Mouse (Mus musculus) cerebellum, adult 11-12 months (tissue): ENCODE measurements around the gene Map2k1.
"Not testable (repeated sequence)": the region's sequence is repeated elsewhere in the genome, so short reads cannot be mapped to it uniquely, and the experiment has no call there.

Source experiments
- DNase-seq: peaks from one replicate; pipeline ENCODE4 v3.0.0; 2022

Map2k1 gene

DNA sequence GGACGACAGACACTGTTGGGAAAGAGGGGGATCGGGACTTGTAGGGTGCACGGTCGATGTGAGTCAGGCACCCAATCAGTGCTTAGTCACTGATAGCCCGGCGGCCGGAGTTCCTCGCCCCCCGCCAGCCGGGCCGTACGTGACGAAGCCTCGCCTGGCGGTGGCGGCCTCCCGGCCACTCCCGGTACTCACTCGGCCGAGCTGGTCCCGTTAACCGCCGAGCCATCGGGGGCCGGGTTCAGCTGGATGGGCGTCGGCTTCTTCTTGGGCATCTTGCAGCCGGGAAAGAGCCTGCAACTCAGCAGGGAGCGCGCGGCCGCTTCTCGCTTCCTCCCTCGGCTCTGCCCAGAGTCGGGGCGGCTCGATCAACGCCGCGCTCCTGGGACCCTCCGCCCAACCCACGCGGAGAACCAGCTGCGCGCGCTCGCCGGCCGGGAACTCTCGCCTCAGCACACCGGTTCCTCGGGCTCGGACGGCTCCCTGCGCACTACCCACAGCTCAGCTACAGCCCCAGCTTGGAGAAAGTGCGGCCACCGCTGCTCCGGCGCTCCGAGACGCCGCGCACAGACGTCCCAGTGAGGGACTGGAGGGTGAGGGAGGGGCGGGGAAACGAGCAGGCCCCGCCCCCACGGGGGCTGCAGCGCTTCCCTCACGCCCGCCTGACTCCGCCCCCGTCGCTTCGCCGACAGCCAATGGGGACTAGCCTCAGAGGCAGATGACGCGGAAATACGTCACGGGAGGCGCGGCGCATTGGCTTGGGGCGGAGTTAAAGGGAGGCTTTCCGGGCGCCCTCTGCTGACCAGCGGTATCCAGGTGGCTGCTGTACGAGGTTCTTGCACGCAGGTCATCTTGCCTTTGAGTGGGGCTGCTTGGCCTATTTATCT, at the start of gene Map2k1:
Gene Map2k1 (minus strand): TSS at position 611 of the 884 bp plus-strand sequence.
- DNase-seq: peak; percentile 100

DNA sequence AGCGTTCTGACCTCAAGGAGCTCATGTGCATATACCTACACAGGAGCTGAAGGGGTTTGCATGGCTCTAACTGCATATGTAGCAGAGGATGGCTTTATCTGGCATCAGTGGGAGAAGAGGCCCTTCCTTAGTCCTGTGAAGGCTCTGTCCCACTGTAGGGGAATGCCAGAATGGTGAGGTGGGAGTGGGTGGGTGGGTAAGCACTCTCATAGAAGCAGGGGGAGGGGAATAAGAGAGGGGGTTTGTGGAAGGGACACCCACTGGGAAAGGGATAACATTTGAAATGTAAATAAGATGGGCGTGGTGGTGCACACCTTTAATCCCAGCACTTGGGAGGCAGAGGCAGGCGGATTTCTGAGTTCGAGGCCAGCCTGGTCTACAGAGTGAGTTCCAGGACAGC, 49.7 kb upstream of the Map2k1 start:
- not testable (repeated sequence) for DNase-seq

DNA sequence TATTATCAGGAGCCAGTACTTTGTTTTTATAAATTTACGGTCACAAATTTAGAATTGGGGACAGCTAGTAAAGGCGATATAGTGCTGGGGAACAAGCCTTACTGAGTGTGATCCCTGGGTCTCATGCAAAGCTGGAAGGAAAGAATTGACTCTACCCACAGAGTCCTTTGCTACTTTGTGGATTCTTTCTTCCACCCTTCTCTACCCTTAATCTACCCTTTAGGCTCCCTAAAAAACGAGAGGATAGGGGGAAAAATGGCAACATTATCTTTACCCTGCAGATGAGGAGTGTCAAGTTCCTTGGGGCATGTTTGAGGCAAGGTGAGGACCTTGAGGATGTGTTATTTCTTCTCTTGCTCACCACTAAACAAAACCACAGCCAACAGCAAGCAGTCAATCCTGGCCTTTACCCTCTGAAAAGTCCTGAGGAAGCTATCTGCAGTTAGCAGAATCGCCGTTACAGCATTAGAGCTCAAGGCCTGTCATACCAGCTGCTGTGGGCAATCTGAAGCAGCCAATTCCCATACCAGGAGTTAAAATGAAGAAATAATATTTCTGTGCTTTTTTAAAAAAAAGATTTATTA, 29.1 kb upstream of the Map2k1 start:
- DNase-seq: no peak

DNA sequence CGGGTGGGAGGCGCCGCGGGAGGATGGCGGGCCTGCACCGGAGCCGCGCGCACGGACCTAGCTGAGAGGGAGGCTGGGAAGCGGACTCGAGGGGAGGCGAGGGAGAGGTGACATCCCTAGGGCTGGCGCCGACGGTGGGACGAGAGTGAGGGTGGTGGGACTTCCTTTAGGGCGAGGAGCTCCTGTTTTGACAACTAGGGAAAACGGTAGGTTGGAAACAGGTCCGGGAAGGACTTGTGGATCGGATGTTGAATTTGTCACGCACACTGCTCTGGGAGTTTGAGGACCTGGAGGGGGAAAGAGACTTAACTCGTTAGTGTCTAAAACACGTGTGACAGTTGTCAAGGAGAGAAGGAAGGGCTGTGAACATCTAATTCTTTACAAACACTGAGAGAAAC, 28.3 kb upstream of the Map2k1 start:
- no peak for DNase-seq

- peak; percentile 91 for DNase-seq
Measured at GRCm38 (mm10) chr9:64281105-64281780, 27.8 kb upstream of the Map2k1 start, which contains the start of gene Tipin. TSS of gene Tipin (plus strand) at chr9:64281581.

- no peak for DNase-seq
Measured at GRCm38 (mm10) chr9:64278665-64279310, 25.4 kb upstream of the Map2k1 start.

DNA sequence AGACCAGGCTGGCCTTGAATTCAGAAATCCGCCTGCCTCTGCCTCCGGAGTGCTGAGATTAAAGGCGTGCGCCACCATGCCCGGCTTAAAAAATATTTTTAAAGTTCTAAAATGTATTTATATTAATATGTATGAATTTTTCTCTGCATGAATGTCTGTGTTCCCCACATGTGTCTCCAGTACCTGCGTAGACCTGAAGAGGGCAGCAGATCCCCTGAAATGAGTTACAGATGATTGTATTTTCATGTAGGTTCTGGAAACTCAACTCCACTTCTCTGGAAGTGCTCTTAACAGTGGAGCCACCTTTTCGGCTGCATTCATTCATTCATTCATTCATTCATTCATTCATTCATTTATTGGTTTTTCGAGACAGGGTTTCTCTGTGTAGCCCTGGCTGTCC, 24.3 kb upstream of the Map2k1 start:
- peak; percentile 47 for DNase-seq

- DNase-seq: no peak
Measured at GRCm38 (mm10) chr9:64274919-64275318, 21.5 kb upstream of the Map2k1 start.

GRCm38 (mm10) chr9:64274291-64274690, 20.9 kb upstream of the Map2k1 start:
- DNase-seq: no peak

DNA sequence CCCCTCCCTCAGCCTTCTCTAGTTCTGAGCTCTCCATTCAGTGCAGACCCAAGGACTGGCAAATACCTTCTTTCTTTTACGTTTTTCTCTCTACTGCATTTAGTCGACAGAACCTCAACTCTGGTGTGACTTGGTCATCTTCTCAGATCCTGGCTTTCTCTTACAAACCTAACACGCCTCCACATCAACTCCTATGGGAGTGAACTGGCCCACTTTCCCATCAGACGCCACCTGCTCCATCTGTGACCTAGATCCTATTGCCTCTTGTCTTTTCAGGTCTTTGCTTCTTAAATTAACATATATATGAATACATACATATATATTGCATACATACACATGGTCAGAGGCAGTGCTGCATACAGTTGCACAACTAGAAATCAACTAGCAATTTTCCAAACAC, 20.3 kb upstream of the Map2k1 start:
- no peak for DNase-seq

DNA sequence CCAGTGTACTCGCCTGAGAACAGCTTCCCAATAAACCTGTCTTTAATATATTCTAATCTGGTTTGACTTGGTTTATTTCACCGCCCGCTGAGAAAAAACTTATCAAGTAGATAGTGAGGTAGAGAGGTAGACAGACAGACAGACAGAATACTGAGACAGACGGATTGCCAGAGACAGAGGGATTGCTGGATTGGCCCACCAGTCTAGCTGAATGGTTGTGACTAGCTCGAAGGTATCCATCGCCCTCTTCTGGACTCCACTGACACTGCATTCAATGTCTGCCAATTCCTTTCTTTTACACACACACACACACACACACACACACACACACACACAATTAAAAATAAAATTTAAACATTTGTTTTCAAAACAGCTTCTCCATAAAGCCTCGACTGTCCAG, 19.2 kb upstream of the Map2k1 start:
- no peak for DNase-seq

DNA sequence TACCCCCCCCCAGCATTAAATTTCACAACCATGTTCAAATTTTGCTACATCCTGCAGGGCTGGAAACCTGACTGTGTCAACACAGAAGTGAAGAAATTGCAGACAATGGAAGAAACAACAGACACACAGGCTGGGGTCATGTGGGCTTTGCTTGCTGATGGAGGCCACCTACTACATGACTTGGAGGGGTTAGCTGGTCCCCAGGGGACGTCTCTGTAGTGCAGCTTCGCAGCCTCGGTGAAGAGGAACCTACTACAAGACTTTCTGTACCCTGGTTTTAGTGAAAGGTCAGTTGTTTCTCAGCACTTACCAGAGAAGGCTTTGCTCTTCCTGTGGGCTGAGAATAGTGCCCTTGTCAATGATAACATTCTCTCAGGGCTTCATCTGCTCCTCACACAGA, 17.8 kb upstream of the Map2k1 start:
- no peak for DNase-seq

DNA sequence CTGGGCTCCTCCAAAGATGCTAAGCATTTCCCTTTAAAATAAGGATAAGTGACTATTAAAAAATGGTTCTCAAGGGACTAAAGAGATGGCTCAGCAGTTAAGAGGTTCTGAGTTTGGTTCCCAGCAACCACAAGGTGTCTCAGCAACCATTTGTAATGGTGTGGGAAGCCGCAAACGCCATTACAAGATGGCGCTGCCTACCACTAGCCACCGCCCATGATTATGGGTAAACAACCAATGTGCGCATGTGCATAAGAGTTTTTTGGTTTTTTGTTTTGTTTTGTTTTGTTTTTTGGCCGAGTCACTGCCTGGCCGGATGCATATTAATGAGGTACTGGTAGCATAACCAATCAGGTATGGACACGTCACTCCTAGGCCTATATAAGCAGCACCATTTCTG, 15.4 kb upstream of the Map2k1 start:
- DNase-seq: not testable (repeated sequence)

DNA sequence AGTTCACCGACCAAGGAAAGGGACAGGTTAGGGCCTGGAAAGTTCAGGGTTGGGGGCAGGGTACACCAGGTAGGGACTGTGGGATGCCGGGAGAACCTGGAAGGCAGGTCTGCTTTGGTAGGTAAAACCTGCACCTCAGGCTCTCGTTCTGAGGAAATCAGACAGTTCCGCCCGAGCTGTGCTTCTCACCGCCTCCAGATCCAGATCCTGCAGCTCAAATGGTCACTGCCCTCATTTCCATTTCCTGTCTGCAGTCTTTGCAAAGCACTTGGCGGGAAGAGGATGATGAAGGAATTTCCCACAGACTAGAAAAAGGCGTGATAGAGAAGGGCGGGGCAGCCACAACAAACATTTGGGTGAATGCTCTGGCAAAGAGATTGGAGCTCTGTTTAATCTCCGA, 14.8 kb upstream of the Map2k1 start:
- no peak for DNase-seq

- no peak for DNase-seq
Measured at GRCm38 (mm10) chr9:64267231-64267630, 13.8 kb upstream of the Map2k1 start.

DNA sequence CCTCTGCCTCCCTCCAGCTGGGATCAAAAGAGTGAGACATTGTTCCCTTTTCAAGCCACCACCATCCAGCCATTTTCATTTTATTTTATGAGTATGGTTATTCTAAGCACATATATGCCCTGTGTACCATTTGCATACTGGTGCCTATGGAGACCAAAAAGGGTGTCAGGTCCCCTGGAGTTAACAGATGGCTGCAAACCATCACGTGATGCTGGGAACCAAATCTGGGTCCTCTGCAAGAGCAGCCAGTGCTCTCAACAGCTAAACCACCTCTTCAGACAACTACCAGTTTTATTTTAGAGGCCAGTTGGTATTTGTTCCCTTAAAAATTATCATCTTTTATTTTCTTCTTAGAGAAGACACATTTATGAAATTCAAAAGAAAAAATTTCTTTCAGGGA, 11.4 kb upstream of the Map2k1 start:
- no peak for DNase-seq

GRCm38 (mm10) chr9:64261023-64261422, 7.6 kb upstream of the Map2k1 start:
- DNase-seq: no peak

DNA sequence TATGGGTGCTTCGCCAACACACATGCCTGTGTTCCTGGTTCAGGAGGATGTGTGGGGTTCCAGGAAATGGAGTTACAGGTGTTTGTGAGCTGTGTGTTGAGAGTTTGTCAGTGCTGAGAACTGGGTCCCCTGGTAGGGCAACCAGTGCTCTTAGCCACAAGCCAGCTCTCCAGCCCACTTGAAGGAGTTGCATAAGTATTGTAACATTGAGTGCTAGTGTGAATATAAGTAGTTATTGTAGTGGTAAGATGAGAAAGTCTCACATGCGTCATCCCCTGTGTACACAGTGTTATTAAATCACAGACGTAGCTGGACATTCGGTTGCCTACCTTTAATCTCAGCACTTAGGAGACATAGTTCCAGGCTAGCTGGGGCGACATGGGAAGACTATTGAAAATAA, 6.5 kb upstream of the Map2k1 start:
- DNase-seq: no peak

DNA sequence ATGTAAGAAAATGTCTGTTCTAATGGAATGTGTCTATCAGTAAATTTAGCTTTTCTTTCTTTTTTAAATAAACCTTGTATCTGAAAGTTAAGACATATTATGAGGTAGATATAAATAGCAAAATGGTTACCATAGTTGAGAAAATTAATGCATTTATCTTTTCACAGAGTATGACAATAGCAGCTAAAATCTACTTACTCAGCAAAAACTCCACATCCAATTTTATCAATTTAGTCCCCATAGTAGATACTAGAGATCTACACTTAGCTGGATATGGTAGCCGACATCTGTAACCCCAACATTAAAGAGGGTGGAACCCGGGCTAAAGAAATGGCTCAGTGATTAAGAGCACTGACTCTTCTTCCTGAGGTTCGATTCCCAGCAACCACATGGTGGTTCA, 2.8 kb upstream of the Map2k1 start:
- DNase-seq: no peak

GRCm38 (mm10) chr9:64255422-64255821, 2.0 kb upstream of the Map2k1 start:
- DNase-seq: no peak

DNA sequence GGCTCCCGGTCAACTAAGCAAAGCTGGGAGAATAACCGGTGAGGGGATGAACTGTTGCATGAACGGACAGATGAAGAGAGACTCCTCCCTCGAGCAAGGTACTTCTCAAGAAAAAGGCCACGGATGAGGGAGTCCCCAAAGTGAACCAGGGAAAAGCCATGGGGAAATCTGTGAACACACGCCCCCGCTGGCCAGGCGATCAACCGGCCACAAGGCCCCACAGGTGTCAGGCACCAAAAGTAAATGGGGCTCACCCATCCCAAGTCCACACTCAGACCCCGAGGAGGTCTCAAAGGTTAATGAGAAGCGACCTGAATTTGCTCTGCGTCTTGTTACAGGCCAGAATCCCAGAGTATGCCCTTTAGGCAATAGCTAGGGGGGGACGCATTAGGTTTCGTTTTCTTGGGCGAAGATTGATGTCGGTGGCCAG, 825 bp downstream of the Map2k1 start:
- peak; percentile 28 for DNase-seq

DNA sequence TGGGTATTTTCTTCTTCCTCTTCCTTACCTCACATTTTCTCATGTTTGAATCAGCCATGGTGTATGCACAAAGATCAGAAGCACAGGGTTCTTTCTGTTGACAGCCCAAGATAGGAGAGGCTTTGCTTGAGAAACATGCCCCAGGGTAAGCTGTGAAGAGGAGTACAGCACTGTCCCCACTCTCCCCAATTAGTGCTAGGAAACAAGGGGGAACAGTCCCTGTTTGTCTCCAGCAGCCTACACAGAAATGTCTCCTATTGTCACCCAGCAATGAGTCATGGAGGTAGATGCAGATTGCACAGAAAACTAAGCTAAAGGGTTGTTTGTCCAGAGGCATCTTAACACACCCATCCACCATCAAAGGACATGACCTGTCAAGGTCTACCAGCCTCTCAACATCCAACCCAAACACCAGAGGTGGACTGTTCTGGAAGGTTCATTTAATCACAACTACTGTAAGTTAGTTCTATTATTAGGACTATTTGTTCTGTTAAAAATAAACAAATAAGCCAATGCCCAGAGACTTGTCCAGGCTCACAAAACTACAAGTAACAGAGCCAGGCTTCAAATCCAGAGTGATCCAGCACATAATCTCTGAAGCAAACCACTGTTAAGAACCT, 3.2 kb downstream of the Map2k1 start:
- no peak for DNase-seq

DNA sequence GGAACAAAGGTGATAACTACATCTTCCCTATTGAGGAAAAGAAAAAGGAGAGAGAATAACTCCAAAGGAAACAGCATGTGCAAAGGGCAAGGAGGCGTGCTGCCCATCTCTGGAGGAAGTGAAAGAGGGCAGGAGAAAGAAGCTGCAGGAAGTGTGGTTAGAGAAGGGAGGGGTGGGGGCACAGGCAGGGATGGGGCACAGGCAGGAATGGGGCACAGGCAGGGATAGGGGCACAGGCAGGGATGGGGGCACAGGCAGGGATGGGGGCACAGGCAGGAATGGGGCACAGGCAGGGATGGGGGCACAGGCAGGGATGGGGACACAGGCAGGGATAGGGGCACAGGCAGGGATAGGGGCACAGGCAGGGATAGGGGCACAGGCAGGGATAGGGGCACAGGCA, 4.1 kb downstream of the Map2k1 start:
- no peak for DNase-seq
